Mouse (Mus musculus) neural tube, embryonic 11.5 days (tissue): ENCODE data around the gene Ano5. TPM values are rescaled to one million over a fixed set of nuclear protein-coding genes. Genes with fewer than 3 reads are reported as not detected.

ENCODE experiments used
- ATAC-seq: fragments of 200-750 bp; cut with Nextera tagmentation; 2 replicates; pipeline ENCODE4 v1.8.0; 2017; ENCODE audit warnings: moderate number of reproducible peaks, mild to moderate bottlenecking, moderate TSS enrichment, moderate library complexity; ENCODE audit not compliant: insufficient read depth, low FRiP score, low TSS enrichment
- DNase-seq: peaks from one replicate; pipeline ENCODE4 v3.0.0-alpha.2; 2015; ENCODE audit warnings: low spot score
- H3K27ac ChIP-seq: fragments of 300-500 bp; sonication (generic); 2 replicates; pipeline ENCODE4 v1.5.1; 2014; ENCODE audit warnings: low read depth, mild to moderate bottlenecking, low read length
- H3K27me3 ChIP-seq: fragments of 300-500 bp; sonication (generic); 2 replicates; pipeline ENCODE4 v1.6.1; 2014; ENCODE audit warnings: mild to moderate bottlenecking, low read length, mixed read lengths; ENCODE audit not compliant: control insufficient read depth, insufficient read depth
- H3K36me3 ChIP-seq: fragments of 300-500 bp; sonication (generic); 2 replicates; pipeline ENCODE4 v1.6.1; 2014; ENCODE audit warnings: mild to moderate bottlenecking, low read length, moderate library complexity, mixed read lengths; ENCODE audit not compliant: control insufficient read depth, insufficient read depth
- H3K4me1 ChIP-seq: fragments of 300-500 bp; sonication (generic); 2 replicates; pipeline ENCODE4 v1.6.1; 2014; ENCODE audit warnings: low read length, mixed read lengths; ENCODE audit not compliant: control insufficient read depth, insufficient read depth
- H3K4me2 ChIP-seq: fragments of 300-500 bp; sonication (generic); 2 replicates; pipeline ENCODE4 v1.6.1; 2014; ENCODE audit warnings: low read depth, mild to moderate bottlenecking, moderate library complexity
- H3K4me3 ChIP-seq: fragments of 300-500 bp; sonication (generic); 2 replicates; pipeline ENCODE4 v1.5.1; 2014; ENCODE audit warnings: low read depth, low read length
- H3K9ac ChIP-seq: fragments of 300-500 bp; sonication (generic); 2 replicates; pipeline ENCODE4 v1.6.1; 2014; ENCODE audit warnings: mild to moderate bottlenecking, low read length
- H3K9me3 ChIP-seq: fragments of 300-500 bp; sonication (generic); 2 replicates; pipeline ENCODE4 v1.6.1; 2016; ENCODE audit warnings: low read length; ENCODE audit not compliant: control insufficient read depth
- WGBS: fragments of 180-500 bp; shearing (Covaris S2); extraction: QIAGEN DNeasy Blood & Tissue Kit; methylation state at CpG from one replicate; pipeline ENCODE4 v1.1.7; 2014; 5-methylcytosine and 5-hydroxymethylcytosine counted together
- polyA plus RNA-seq: library from polyadenylated mRNA; unstranded; fragments of >200 nt; fragmentation: Nextera tagmentation; extraction: Ambion mirVana; gene quantifications from 2 replicates; pipeline ENCODE4 v1.2.1, GENCODE M21; 2014

The Ano5 gene
- polyA plus RNA-seq, 1 experiment from 2014 or later, result 0.42 TPM

- Histone ChIP-seq H3K4me2 (no peak overlapping the region), H3K36me3 (no peaks in the 10 kb centered on the region), H3K27ac (no peak overlapping the region), H3K9me3 (no peaks in the 10 kb centered on the region), H3K4me3 (no peak overlapping the region), H3K9ac (no peak overlapping the region), H3K4me1 (no peaks in the 10 kb centered on the region), H3K27me3 (peaks cover 25% of the 10 kb centered on the region)
- DNase-seq (no peak), ATAC-seq (no peak)
Measured at GRCm38 (mm10) chr7:51617941-51618340, 107.1 kb downstream of the Ano5 start.

GRCm38 (mm10) chr7:51618412-51618811, 107.6 kb downstream of the Ano5 start:
- Histone ChIP-seq H3K9ac (no peak overlapping the region), H3K4me2 (no peak overlapping the region), H3K27ac (no peak overlapping the region), H3K4me3 (no peak overlapping the region), H3K36me3 (no peaks in the 10 kb centered on the region), H3K27me3 (peaks cover 27% of the 10 kb centered on the region), H3K4me1 (no peaks in the 10 kb centered on the region), H3K9me3 (no peaks in the 10 kb centered on the region)
- no peak for DNase-seq
- WGBS, result 40% methylated on average over 2 of the region's 2 CpGs
- ATAC-seq, result no peak

GRCm38 (mm10) chr7:51619977-51620376, 109.1 kb downstream of the Ano5 start:
- H3K4me3 ChIP-seq, result no peak overlapping the region
- no peak for ATAC-seq
- no peak overlapping the region for H3K4me2 ChIP-seq
- DNase-seq, result no peak
- peaks cover 42% of the 10 kb centered on the region for H3K27me3 ChIP-seq
- no peaks in the 10 kb centered on the region for H3K4me1 ChIP-seq
- H3K36me3 ChIP-seq, result no peaks in the 10 kb centered on the region
- H3K27ac ChIP-seq, result no peak overlapping the region
- no peak overlapping the region for H3K9ac ChIP-seq
- WGBS, result 50% methylated on average over 1 of the region's 1 CpGs
- no peaks in the 10 kb centered on the region for H3K9me3 ChIP-seq

GRCm38 (mm10) chr7:51621694-51622145, 110.9 kb downstream of the Ano5 start, which contains the start of gene Slc17a6:
Slc17a6 (plus strand) TSS chr7:51622006.
- peak within 1 kb of the TSS; percentile 51 for H3K9ac ChIP-seq
- H3K4me2 ChIP-seq, result no peak within 1 kb of the TSS; the same call in 1 of the 2 replicates
- H3K27me3 ChIP-seq, result peaks cover 60% of the 10 kb centered on the region
- no peaks in the 10 kb centered on the region for H3K4me1 ChIP-seq
- DNase-seq, result peak; percentile 82
- 0% methylated on average over 23 of the region's 23 CpGs for WGBS
- H3K36me3 ChIP-seq, result no peaks in the 10 kb centered on the region
- H3K4me3 ChIP-seq, result peak within 1 kb of the TSS; percentile 27
- ATAC-seq, result peak; percentile 17; the same call in 1 of the 2 replicates
- H3K9me3 ChIP-seq, result no peaks in the 10 kb centered on the region
- H3K27ac ChIP-seq, result peak within 1 kb of the TSS; percentile 58

GRCm38 (mm10) chr7:51622196-51622595, 111.4 kb downstream of the Ano5 start:
- peaks cover 3% of the 10 kb centered on the region; the same call in 1 of the 2 replicates for H3K4me1 ChIP-seq
- H3K27me3 ChIP-seq, result peaks cover 64% of the 10 kb centered on the region
- no peak for ATAC-seq
- no peaks in the 10 kb centered on the region for H3K36me3 ChIP-seq
- H3K4me3 ChIP-seq, result peak overlapping the region; percentile 27
- 1% methylated on average over 18 of the region's 18 CpGs for WGBS
- H3K9me3 ChIP-seq, result no peaks in the 10 kb centered on the region
- H3K9ac ChIP-seq, result peak overlapping the region; percentile 51
- peak overlapping the region; percentile 58 for H3K27ac ChIP-seq
- DNase-seq, result peak; percentile 31
- H3K4me2 ChIP-seq, result no peak overlapping the region

- no peak for DNase-seq
- WGBS, result 4% methylated on average over 5 of the region's 5 CpGs
Measured at GRCm38 (mm10) chr7:51622666-51623065, 111.8 kb downstream of the Ano5 start.

GRCm38 (mm10) chr7:51624336-51624897, 113.6 kb downstream of the Ano5 start:
- peak overlapping the region; percentile 36 for H3K4me2 ChIP-seq
- DNase-seq (peak; percentile 21), ATAC-seq (no peak)
- H3K9me3 ChIP-seq, result no peaks in the 10 kb centered on the region
- WGBS, result 1% methylated on average over 4 of the region's 4 CpGs
- no peaks in the 10 kb centered on the region for H3K36me3 ChIP-seq
- peak overlapping the region; percentile 67 for H3K27ac ChIP-seq
- peak overlapping the region; percentile 25 for H3K4me3 ChIP-seq
- peaks cover 79% of the 10 kb centered on the region for H3K27me3 ChIP-seq
- H3K4me1 ChIP-seq, result peaks cover 3% of the 10 kb centered on the region; the same call in 1 of the 2 replicates
- H3K9ac ChIP-seq, result peak overlapping the region; percentile 54

More at GRCm38 (mm10) chr7:51622666-51623065, 111.8 kb downstream of the Ano5 start:
- Histone ChIP-seq H3K36me3 (no peaks in the 10 kb centered on the region), H3K4me2 (no peak overlapping the region), H3K9me3 (no peaks in the 10 kb centered on the region), H3K4me3 (peak overlapping the region; percentile 27; the same call in 1 of the 2 replicates), H3K4me1 (peaks cover 3% of the 10 kb centered on the region; the same call in 1 of the 2 replicates), H3K27ac (peak overlapping the region; percentile 58), H3K27me3 (peaks cover 69% of the 10 kb centered on the region), H3K9ac (peak overlapping the region; percentile 51)
- no peak for ATAC-seq

- DNase-seq, result peak; percentile 50
- H3K27ac ChIP-seq, result peak overlapping the region; percentile 67
- H3K9ac ChIP-seq, result peak overlapping the region; percentile 54
Measured at GRCm38 (mm10) chr7:51625161-51625560, 114.3 kb downstream of the Ano5 start.

More at GRCm38 (mm10) chr7:51625161-51625560, 114.3 kb downstream of the Ano5 start:
- Histone ChIP-seq H3K36me3 (no peaks in the 10 kb centered on the region), H3K9me3 (no peaks in the 10 kb centered on the region), H3K4me2 (peak overlapping the region; percentile 36), H3K27me3 (peaks cover 80% of the 10 kb centered on the region), H3K4me1 (peaks cover 3% of the 10 kb centered on the region; the same call in 1 of the 2 replicates), H3K4me3 (peak overlapping the region; percentile 25)
- ATAC-seq, result no peak
- WGBS, result under 1% methylated on average over 23 of the region's 23 CpGs
